Mouse (Mus musculus): ENCODE results near the gene Ssh1.

DNA sequence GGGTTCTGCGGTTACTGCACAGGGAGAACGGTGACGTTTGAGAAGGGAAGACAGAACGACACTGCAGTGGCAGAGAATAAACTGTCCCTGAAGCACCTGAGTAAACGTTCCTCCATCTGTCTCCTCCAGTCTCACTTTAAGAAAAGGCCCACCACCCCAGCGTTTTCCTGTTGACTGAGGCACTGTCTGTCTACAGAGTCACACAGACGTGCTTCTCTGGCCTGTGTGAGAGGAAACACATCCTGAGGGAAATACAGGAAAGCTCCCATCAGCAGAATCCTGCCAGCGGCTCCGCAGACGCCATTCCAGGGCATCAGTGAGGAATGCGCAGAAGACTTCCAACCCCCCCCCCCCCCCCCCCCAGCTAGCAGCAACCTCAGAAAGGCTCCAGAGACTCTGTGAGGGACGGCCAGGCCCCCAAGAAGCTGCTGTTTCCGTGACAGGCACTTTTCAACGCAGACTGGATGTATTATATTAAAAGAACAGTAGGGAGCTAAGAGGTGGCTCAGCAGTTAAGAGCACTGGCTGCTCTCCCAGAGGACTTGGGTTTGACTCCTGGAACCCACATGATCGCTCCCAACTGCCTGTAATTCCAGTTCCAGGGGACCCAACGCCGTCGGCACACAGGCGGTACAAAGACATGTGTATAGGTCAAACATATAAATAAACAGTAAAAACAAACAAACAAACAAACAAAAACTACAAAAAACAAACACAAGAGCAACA lies 104.3 kb downstream of the Ssh1 start:
- TF ChIP-seq CTCF (IDR thresholded peaks at IDR 0.05; ENCODE audit: low read depth), result no peak
- TF ChIP-seq EP300 (IDR thresholded peaks at IDR 0.05; ENCODE audit: low read depth), result no peak

Measured in liver, postnatal 0 days (tissue).